Mouse (Mus musculus) telencephalon, adult 2 months (tissue): Measurements from ENCODE around the gene Erich2.
A peak's percentile ranks its signal among the peaks of the same experiment; 100 is the strongest.
"Not testable (repeated sequence)": the region's sequence is repeated elsewhere in the genome, so short reads cannot be mapped to it uniquely, and the experiment has no call there.

Experiments
- DNase-seq: peaks from one replicate; pipeline ENCODE4 v3.0.0-alpha.2; 2011; ENCODE audit warnings: low read depth, low spot score

Gene Erich2

DNA sequence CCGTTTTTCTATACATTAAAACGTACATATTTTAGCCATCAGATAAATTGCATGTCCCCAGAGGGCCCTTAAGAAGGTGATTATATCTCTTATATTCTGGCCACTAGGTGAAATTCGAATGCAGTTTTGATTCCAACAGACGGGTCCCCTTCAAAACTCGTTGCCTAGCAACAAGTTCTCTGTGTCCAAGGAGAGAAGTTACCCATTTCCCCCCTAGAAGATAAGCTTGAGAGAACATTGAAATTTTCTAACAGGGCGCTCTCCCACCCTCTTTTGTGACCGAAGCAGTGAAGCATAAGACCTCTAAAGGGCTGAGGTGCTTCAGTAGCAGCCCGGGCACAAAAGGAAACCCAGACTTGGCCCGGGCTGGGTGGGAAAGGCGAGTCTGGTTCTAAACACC lies at the start of gene Erich2:
Gene Erich2 (plus strand): TSS at position 324 of the 400 bp plus-strand sequence.
- no peak for DNase-seq

GRCm38 (mm10) chr2:70463606-70464005 lies 45.0 kb upstream of the Erich2 start:
- no peak for DNase-seq

GRCm38 (mm10) chr2:70471136-70471535 lies 37.5 kb upstream of the Erich2 start:
- no peak for DNase-seq

GRCm38 (mm10) chr2:70471861-70472620 lies 36.6 kb upstream of the Erich2 start:
- DNase-seq: no peak

DNA sequence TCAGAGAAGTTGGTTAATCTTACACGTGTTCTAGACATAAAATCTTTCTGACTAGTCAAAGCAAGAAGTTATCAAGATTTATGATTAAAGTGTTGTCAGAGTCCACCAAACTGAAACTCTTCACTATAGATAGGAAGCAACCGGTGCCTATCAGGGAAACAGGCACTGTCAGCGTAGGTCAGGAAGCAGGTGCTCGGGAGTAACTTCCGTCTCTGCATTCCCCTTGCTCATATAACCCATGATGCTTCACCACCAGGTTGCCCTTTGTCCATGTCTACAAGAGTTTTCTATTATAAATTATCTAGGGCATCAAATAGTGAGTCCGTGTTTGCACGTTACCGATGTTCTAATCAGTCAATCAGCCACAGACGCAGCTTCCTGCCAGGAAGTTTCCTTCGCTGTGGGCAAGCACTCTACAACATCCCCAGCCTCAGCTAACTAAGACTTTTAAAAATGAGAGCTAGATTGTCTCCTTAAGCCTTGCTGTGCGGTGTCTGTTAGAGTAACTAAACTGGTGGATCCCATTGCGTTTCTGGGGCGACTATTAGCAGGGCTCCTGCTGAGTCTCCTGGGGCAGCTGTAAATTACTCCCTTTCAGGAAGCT lies 10.8 kb upstream of the Erich2 start:
- DNase-seq: no peak

DNA sequence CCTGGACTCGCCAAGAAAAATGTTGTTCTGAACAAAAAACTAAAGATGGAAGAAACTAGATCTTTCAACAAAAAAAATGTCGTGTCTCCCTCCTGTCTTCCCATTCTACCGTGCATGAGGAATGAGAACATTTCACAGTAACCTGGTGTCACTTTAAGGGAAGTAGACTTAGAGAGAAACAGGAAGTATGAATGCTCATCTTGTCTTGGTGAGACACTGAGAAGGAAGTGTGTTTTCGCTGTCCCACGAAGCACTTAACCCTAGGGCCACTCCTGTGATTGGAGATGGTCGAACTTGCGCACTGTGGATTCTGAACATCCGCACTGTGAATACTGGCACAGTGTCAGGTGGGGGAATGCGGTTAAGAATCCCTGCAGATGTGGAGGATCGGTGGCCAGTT lies 5.2 kb upstream of the Erich2 start:
- DNase-seq: no peak

DNA sequence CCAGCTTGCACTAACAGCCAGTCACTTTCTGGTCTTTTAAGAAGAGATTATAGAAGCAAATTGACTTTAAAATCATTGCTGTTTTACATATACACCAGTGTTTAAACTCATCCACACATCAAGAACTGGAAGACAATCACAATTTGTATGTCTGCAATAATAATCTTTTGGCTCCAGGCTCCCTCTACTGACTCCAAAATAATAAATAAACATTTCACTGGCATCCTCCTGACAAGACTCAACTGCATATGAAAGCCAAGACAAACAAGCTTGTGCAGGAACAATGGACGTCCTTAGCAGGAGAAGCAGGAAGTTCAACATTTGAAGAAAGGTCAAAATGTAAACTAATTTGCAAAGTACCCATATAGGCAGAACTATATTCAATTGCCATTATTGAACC lies 3.4 kb upstream of the Erich2 start:
- DNase-seq: no peak

DNA sequence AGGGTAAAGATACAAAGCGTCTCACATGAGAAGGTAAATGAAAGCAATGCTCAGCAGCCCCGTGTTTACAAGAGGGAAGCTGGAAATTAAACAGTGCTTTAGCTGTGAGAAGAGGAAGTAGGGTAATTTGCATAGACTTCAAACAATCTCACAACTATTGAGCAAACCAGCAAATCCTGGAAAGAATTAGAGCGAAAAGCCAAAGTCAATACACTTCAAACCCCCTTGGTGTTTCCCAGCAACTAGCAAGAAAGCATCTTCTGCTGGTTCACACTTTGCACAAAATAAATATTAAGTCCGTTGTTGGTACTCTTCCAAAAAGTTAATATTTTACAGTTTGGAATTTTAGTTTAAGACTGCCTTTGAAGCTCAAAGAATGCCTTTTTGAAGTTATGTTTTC lies 2.7 kb upstream of the Erich2 start:
- DNase-seq: no peak

- no peak for DNase-seq
Measured at GRCm38 (mm10) chr2:70506372-70506771, 2.2 kb upstream of the Erich2 start.

GRCm38 (mm10) chr2:70509021-70509632 lies 508 bp downstream of the Erich2 start:
- DNase-seq: no peak

DNA sequence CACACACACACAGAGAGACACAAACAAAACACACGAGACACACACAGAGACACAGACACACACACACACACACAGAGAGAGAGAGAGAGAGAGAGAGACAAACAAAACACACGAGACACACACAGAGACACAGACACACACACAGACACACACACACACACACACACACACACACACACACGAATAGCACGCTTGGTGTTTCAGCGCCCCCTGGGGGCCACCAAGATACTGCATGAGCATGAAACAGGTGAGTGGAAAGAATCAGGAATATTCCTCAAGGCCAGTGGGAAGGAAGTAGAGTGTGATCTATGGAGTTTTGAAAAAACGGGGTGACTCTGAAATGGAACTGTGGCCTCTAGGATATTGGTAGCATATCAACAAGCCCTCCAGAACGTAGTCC lies 29.7 kb downstream of the Erich2 start:
- DNase-seq: not testable (repeated sequence)

GRCm38 (mm10) chr2:70550671-70551070 lies 42.1 kb downstream of the Erich2 start:
- DNase-seq: no peak

DNA sequence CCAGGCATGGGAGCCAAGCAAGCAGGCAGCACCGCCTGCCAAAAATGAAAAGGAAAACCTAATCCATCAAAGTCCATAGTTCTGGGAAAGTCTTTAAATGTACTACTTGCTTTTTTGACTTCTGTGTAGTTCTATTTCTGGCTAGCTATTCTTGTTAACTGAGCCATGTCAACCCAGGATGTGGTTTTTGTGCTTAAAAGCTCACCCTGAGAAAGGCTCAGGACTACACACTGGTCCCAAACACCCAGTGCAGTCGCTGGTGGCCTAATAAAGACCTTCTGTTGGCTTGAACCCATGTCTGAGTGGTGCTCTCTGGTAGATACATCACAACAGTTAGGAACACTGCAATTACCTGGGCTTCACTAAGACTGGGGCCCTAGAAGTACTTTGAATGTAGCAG lies 42.8 kb downstream of the Erich2 start:
- DNase-seq: no peak

GRCm38 (mm10) chr2:70552067-70552598 lies 43.5 kb downstream of the Erich2 start:
- DNase-seq: no peak

DNA sequence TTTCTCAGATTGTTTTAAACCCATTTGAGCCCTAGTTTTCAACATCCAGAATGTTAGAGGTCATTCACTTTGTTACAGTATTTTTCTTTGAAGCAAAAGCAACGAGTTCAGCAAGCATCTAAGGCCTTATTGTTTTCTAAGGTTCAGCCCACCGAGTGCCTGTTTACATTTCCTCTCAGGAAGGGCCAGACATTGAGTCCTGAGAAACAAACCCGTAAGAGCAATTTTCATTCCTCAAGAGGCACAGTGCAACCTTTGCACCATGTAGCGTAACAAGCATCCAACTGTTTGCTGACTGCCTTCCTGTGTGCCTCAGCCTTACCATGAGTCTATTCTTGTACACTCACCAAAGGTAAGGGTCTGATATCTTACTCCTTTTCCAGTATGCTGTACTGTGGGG lies 44.2 kb downstream of the Erich2 start, which contains the start of gene Gad1:
Gene Gad1 (plus strand): TSS at position 301 of the 400 bp plus-strand sequence.
- DNase-seq: no peak

GRCm38 (mm10) chr2:70553826-70554225 lies 45.2 kb downstream of the Erich2 start:
- no peak for DNase-seq

- DNase-seq: peak; percentile 85
Measured at GRCm38 (mm10) chr2:70558112-70558842, 49.7 kb downstream of the Erich2 start.

GRCm38 (mm10) chr2:70558843-70559451 lies 50.3 kb downstream of the Erich2 start:
- DNase-seq: no peak

- no peak for DNase-seq
Measured at GRCm38 (mm10) chr2:70559520-70559919, 50.9 kb downstream of the Erich2 start.

GRCm38 (mm10) chr2:70561077-70561795 lies 52.6 kb downstream of the Erich2 start:
- DNase-seq: no peak

GRCm38 (mm10) chr2:70562011-70562491 lies 53.4 kb downstream of the Erich2 start:
- DNase-seq: no peak
